Mouse (Mus musculus): Measurements from ENCODE around the gene Gga1. TPM values are rescaled to one million over a fixed set of nuclear protein-coding genes. Genes with fewer than 3 reads are reported as not detected.
A peak's percentile ranks its signal among the peaks of the same experiment; 100 is the strongest.

Gene Gga1
- polyA plus RNA-seq, 1 experiment from 2014 or later, result 21.4 TPM

DNA sequence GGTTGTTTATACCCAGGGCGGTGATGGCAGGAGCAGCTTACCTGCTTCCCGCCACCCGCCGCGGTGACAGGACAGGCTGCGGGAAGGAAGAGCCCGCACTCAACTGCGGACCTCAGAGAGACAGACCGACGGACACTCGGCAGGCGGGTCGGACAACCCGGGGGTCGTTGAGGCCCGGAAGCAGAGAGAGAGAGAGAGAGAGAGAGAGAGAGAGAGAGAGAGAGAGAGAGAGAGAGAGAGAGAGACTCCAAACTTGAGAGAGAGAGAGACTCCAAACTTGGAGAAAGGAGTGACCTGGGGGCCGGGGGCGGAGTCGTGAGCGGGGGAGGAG lies 22.4 kb downstream of the Gga1 start, which contains the start of gene Gm49510:
Gene Gm49510 (plus strand): TSS at position 259 of the 331 bp plus-strand sequence.
- peak within 1 kb of the TSS; percentile 60 for H3K9ac ChIP-seq
- H3K4me3 ChIP-seq (replicated peaks), result peak within 1 kb of the TSS; percentile 70
- peak within 1 kb of the TSS; percentile 78 for H3K27ac ChIP-seq (replicated peaks)
- H3K4me2 ChIP-seq, result peak within 1 kb of the TSS; percentile 89
- no peaks in the 10 kb centered on the region for H3K9me3 ChIP-seq (replicated peaks)
- ATAC-seq (ENCODE audit: insufficient read depth), result no peak
- H3K36me3 ChIP-seq (replicated peaks), result peaks cover 23% of the 10 kb centered on the region
- peaks cover 86% of the 10 kb centered on the region for H3K4me1 ChIP-seq (replicated peaks)
- WGBS (ENCODE audit: insufficient replicate concordance), result 3% methylated on average over 20 of the region's 20 CpGs
- H3K27me3 ChIP-seq, result no peaks in the 10 kb centered on the region

DNA sequence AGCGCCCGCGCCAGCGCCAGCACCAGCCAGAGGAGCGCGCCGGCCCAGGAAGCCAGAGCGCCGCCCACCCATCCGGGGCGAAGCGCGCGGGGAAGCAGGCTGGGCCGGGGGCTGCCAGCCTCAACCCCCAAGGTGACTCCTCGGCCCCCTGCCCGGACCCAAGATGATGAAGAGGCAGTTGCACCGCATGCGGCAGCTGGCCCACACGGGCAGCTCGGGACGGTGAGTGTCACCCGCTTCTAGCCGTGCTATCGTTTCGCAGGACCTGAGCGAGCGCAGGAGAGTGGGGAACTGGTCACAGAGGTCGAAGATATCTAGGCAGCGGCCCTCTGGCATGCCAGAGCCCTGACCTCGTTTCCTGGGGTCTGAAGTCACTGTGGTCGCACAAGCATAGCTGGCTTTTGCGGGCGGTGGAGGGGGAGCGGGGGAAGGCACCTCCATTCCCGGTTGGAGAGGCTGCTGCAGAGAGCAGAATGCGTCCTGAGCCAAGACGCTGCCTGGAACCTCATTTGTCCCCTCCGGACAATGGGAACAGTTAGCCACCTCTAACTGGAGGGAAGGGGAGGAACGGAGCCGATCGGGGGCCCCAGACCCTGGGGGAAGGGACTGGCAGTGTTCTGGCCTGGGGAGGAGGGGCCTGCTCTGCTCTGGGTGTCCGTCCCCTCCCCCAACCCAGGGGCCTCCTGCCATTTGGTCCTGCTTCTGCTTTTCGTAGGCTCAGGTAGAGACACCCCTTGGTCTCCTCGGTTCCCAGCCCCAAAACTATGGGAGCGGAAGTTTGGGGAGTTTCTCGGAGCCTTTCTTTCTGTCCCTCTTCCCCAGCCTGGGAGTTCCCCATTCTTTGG lies 23.0 kb downstream of the Gga1 start, which contains the start of gene Sh3bp1:
Gene Sh3bp1 (plus strand): TSS at position 29 of the 845 bp plus-strand sequence.
- peak within 1 kb of the TSS; percentile 78 for H3K27ac ChIP-seq (replicated peaks)
- H3K4me2 ChIP-seq, result peak within 1 kb of the TSS; percentile 89
- peaks cover 29% of the 10 kb centered on the region for H3K36me3 ChIP-seq (replicated peaks)
- H3K4me3 ChIP-seq (replicated peaks), result peak within 1 kb of the TSS; percentile 70
- H3K4me1 ChIP-seq (replicated peaks), result peaks cover 80% of the 10 kb centered on the region
- peak within 1 kb of the TSS; percentile 60 for H3K9ac ChIP-seq
- ATAC-seq (ENCODE audit: insufficient read depth), result peak; percentile 55
- H3K9me3 ChIP-seq (replicated peaks), result no peaks in the 10 kb centered on the region
- WGBS (ENCODE audit: insufficient replicate concordance), result under 1% methylated on average over 47 of the region's 47 CpGs
- H3K27me3 ChIP-seq, result no peaks in the 10 kb centered on the region

DNA sequence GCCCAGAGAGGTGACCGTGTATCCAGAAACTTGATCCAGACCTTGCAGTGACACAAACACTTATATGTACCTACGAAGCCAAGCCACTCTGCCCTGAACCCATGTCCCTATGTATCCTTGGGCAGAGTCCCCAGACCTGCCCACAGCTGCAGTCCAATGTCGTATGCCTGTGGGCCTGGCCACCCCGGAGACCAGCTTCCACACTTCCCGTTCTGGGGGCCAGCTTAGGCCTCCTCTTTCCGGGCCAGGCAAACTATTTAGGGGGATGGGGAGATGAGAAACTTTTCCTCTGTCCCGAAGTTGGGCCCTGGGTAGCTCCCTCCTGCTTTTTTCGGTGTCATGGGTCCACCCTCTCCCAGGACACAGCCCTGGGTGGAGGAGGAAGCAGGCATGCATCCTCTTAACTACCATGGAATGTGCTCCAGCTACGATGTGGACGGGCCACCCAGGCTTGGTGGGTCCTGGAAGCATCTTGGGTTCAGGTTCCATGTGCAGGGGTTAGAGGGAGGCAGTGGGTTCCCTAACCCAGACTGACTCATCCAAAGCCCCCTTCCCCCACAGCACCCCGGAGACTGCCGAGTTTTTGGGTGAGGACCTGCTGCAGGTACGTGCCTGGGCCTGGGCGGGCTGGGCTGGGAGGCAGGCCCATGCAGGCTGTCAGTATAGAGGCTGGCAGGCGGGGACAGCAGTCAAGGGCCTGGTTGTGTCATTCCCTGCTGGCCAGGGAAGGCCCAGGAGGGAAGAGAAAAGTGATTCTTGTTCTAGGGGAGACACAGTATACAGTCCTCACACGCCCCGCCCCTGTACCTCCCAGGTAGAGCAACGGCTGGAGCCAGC lies 23.8 kb downstream of the Gga1 start:
- Histone ChIP-seq H3K4me3 (replicated peaks) (peak overlapping the region; percentile 70), H3K27ac (replicated peaks) (peak overlapping the region; percentile 69), H3K4me1 (replicated peaks) (peaks cover 71% of the 10 kb centered on the region), H3K36me3 (replicated peaks) (peaks cover 37% of the 10 kb centered on the region), H3K4me2 (peak overlapping the region; percentile 89), H3K27me3 (no peaks in the 10 kb centered on the region), H3K9me3 (replicated peaks) (no peaks in the 10 kb centered on the region), H3K9ac (peak overlapping the region; percentile 60)
- ATAC-seq (ENCODE audit: insufficient read depth), result no peak
- 15% methylated on average over 18 of the region's 18 CpGs for WGBS (ENCODE audit: insufficient replicate concordance)

DNA sequence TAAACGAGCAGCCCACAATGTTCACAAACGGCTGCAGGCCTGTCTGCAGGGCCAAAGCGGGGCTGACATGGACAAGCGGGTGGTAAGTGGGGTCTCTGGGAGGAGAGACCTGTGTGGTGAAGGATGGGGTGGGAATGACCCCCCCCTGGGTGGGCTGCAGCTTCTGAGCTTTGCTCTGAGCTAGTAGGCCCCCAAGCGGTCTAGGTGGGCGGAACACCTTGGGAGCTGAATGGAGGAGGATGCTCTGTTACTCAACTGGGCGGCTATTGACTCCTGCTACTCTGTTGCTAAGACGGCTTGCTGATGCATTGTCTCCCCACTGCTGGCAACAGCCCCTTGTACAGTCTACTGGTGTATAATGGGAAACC lies 24.4 kb downstream of the Gga1 start:
- Histone ChIP-seq H3K4me2 (peak overlapping the region; percentile 89), H3K27me3 (no peaks in the 10 kb centered on the region), H3K9me3 (replicated peaks) (no peaks in the 10 kb centered on the region), H3K9ac (no peak overlapping the region), H3K4me3 (replicated peaks) (peak overlapping the region; percentile 70), H3K27ac (replicated peaks) (peak overlapping the region; percentile 69; the same call in 1 of the 2 replicates), H3K4me1 (replicated peaks) (peaks cover 65% of the 10 kb centered on the region), H3K36me3 (replicated peaks) (peaks cover 43% of the 10 kb centered on the region)
- ATAC-seq (ENCODE audit: insufficient read depth), result no peak
- WGBS (ENCODE audit: insufficient replicate concordance), result 65% methylated on average over 8 of the region's 8 CpGs

DNA sequence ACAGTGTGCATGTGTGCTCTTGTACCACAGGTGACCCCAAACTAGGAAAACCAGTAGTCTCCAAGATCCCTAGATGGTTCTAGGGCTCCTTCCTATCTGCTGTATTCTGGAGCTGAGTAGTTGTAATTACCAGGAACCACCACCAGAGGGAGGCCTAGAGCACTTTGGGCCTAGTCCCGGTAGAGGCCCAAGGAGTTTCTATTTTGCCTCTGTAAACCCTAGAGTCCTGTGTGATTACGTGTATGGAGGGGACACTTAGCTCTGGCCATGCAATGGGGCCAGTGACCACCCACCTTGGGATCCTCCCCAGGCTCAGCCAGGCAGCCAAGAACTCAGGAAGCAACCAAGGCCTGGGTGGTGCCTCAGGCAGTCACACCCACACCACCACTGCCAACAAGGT lies 26.3 kb downstream of the Gga1 start:
- 7% methylated on average over 2 of the region's 2 CpGs for WGBS (ENCODE audit: insufficient replicate concordance)
- Histone ChIP-seq H3K9ac (no peak overlapping the region), H3K27me3 (no peaks in the 10 kb centered on the region), H3K4me1 (replicated peaks) (peaks cover 47% of the 10 kb centered on the region), H3K9me3 (replicated peaks) (no peaks in the 10 kb centered on the region), H3K36me3 (replicated peaks) (peaks cover 61% of the 10 kb centered on the region), H3K4me2 (peak overlapping the region; percentile 47), H3K4me3 (replicated peaks) (no peak overlapping the region), H3K27ac (replicated peaks) (no peak overlapping the region)
- no peak for ATAC-seq (ENCODE audit: insufficient read depth)

DNA sequence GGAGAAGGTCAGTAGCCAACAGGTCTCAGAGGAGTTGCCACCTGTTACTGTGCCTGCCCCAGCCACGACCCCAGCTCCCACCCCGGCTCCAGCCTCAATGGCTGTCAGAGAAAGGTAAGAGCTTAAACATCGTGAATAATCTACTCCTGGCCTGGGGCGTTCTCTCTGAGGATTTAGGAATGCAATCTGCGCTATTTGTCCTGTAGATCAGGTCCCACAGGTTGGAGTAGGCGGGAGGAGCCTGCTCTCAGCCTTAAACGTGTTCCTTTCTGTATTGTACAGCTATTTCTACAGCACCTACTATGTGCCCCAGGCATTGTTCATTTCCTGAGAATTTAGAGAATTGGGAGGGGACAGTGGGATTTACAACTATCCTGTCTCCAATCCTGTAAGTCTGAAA lies 31.4 kb downstream of the Gga1 start:
- WGBS (ENCODE audit: insufficient replicate concordance), result 78% methylated on average over 7 of the region's 7 CpGs
- Histone ChIP-seq H3K4me3 (replicated peaks) (no peak overlapping the region), H3K27ac (replicated peaks) (no peak overlapping the region), H3K9ac (no peak overlapping the region), H3K27me3 (no peaks in the 10 kb centered on the region), H3K9me3 (replicated peaks) (no peaks in the 10 kb centered on the region), H3K4me1 (replicated peaks) (peaks cover 23% of the 10 kb centered on the region), H3K4me2 (no peak overlapping the region), H3K36me3 (replicated peaks) (peaks cover 81% of the 10 kb centered on the region)
- ATAC-seq (ENCODE audit: insufficient read depth), result no peak

DNA sequence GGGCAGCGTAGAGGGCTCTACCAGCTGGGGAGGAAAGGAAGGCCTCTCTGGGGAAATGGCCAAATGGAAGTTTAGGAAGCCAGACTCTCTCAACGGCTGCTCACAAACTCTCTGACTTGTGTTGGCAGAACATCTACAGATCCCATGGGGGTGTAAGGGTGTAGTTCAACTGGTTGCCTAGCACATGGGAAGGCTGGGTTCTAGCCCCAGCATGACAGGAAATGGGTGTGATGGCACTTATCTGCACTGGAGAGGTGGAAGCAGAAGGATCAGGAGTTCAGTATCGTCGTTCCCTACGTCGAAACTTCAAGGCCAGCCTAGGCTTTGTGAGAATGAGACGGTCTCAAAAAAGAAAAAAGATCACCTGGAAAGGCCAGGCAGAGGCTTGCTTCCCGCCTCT lies 32.0 kb downstream of the Gga1 start:
- no peak overlapping the region for H3K4me3 ChIP-seq (replicated peaks)
- peaks cover 75% of the 10 kb centered on the region for H3K36me3 ChIP-seq (replicated peaks)
- H3K4me2 ChIP-seq, result no peak overlapping the region
- peaks cover 25% of the 10 kb centered on the region for H3K4me1 ChIP-seq (replicated peaks)
- WGBS (ENCODE audit: insufficient replicate concordance), result 54% methylated on average over 8 of the region's 8 CpGs
- H3K27ac ChIP-seq (replicated peaks), result no peak overlapping the region
- 0 out of 2 replicates have a peak, but pooled peaks cover 1% of the 10 kb centered on the region for H3K27me3 ChIP-seq
- H3K9ac ChIP-seq, result no peak overlapping the region
- no peak for ATAC-seq (ENCODE audit: insufficient read depth)
- no peaks in the 10 kb centered on the region for H3K9me3 ChIP-seq (replicated peaks)

DNA sequence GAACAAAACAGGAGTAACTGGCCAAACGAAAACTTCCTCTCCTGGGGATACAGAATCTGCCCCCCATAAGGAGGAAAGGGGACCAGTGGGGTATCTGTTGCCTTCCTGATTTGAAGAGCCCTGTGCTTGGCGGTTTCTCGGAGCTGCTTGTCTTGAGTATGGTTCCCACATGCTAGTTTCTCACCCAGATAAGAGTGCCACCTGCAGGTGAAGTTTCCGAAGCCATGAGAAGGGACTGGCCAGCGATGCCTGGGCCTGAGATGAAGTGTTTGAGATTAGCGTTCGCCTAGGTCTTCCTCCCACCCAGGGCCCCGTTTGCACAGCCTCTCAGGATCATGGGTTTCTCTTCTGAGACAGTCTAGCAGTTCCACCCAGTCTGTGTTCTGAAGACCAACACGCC lies 35.0 kb downstream of the Gga1 start:
- Histone ChIP-seq H3K36me3 (replicated peaks) (peaks cover 46% of the 10 kb centered on the region), H3K4me2 (no peak overlapping the region), H3K27me3 (0 out of 2 replicates have a peak, but pooled peaks cover 6% of the 10 kb centered on the region), H3K27ac (replicated peaks) (no peak overlapping the region), H3K9ac (no peak overlapping the region), H3K4me3 (replicated peaks) (no peak overlapping the region), H3K9me3 (replicated peaks) (no peaks in the 10 kb centered on the region), H3K4me1 (replicated peaks) (peaks cover 55% of the 10 kb centered on the region)
- ATAC-seq (ENCODE audit: insufficient read depth), result no peak
- WGBS (ENCODE audit: insufficient replicate concordance), result 31% methylated on average over 9 of the region's 9 CpGs

DNA sequence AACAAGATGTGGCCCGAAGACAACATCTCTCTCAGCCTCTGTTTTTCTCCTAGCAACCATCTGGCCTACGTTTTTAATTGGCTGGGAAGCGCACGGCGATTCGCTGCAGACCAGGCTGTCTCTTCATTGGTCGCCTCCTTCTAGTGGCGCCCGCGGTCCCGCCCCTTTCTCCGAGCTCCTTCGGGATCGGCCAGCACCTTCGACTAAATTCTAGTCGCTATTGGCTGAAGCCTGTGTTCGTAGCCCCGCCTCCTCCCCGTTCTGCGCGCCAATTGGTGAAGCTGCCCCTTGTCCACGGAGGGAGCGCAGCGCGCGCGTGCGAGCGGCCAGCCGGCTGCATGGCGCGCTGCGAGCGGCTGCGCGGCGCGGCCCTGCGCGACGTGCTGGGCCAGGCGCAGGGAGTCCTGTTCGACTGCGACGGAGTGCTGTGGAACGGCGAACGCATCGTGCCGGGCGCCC lies 36.7 kb downstream of the Gga1 start, which contains the start of gene Pdxp:
Gene Pdxp (plus strand): TSS at position 288 of the 459 bp plus-strand sequence.
- WGBS (ENCODE audit: insufficient replicate concordance), result under 1% methylated on average over 51 of the region's 51 CpGs
- peak within 1 kb of the TSS; percentile 100 for H3K4me2 ChIP-seq
- peak within 1 kb of the TSS; percentile 70 for H3K27ac ChIP-seq (replicated peaks)
- peak within 1 kb of the TSS; percentile 68 for H3K4me3 ChIP-seq (replicated peaks)
- ATAC-seq (ENCODE audit: insufficient read depth), result peak; percentile 88
- peaks cover 35% of the 10 kb centered on the region for H3K36me3 ChIP-seq (replicated peaks)
- H3K9me3 ChIP-seq (replicated peaks), result no peaks in the 10 kb centered on the region
- peaks cover 54% of the 10 kb centered on the region for H3K4me1 ChIP-seq (replicated peaks)
- H3K27me3 ChIP-seq, result 0 out of 2 replicates have a peak, but pooled peaks cover 6% of the 10 kb centered on the region
- H3K9ac ChIP-seq, result peak within 1 kb of the TSS; percentile 69

DNA sequence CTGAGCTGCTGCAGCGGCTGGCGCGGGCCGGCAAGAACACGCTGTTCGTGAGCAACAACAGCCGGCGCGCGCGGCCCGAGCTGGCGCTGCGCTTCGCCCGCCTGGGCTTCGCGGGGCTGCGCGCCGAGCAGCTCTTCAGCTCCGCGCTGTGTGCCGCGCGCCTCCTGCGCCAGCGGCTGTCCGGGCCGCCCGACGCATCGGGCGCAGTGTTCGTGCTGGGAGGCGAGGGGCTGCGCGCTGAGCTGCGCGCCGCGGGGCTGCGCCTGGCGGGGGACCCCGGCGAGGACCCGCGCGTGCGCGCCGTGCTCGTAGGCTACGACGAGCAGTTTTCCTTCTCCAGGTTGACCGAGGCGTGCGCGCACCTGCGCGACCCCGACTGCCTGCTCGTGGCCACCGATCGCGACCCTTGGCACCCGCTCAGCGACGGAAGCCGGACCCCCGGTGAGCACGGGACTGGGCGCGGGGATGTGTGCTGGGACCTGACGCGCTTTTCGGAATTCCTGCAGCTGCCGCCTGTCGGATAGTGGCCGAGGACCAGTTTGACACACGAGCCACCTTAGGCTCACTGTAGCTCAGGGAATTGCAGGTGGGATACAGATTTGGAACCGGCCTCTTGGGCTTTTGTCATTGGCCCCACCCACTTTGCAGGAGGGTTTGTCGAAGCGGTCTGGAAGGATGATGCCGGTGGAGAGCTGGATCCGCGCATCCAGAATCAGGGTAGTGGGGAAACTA lies 37.3 kb downstream of the Gga1 start:
- ATAC-seq (ENCODE audit: insufficient read depth), result peak; percentile 61

More for the DNA sequence above, 37.3 kb downstream of the Gga1 start:
- H3K4me1 ChIP-seq (replicated peaks), result peaks cover 52% of the 10 kb centered on the region
- peak overlapping the region; percentile 69 for H3K9ac ChIP-seq
- H3K27me3 ChIP-seq, result 0 out of 2 replicates have a peak, but pooled peaks cover 6% of the 10 kb centered on the region
- H3K9me3 ChIP-seq (replicated peaks), result no peaks in the 10 kb centered on the region
- whole genome bisulfite sequencing (ENCODE audit: insufficient replicate concordance), result under 1% methylated on average over 87 of the region's 87 CpGs
- H3K36me3 ChIP-seq (replicated peaks), result peaks cover 34% of the 10 kb centered on the region
- H3K4me3 ChIP-seq (replicated peaks), result peak overlapping the region; percentile 68
- H3K27ac ChIP-seq (replicated peaks), result peak overlapping the region; percentile 70
- peak overlapping the region; percentile 100 for H3K4me2 ChIP-seq
